Mouse (Mus musculus) liver, postnatal 0 days (tissue): ENCODE measurements around the gene Fhl1. TPM values are rescaled to one million over a fixed set of nuclear protein-coding genes. Genes with fewer than 3 reads are reported as not detected.

Experiments used
- ATAC-seq: fragments of 200-750 bp; cut with Nextera tagmentation; 2 replicates; pipeline ENCODE4 v1.8.0; 2017; ENCODE audit warnings: mild to moderate bottlenecking, moderate library complexity
- DNase-seq: peaks from one replicate; pipeline ENCODE4 v3.0.0-alpha.2; 2016
- H3K27ac ChIP-seq: fragments of 300-500 bp; sonication (generic); 2 replicates; pipeline ENCODE4 v1.5.1; 2014; ENCODE audit warnings: antibody characterized with exemption, moderate library complexity, mild to moderate bottlenecking, low read depth
- H3K27me3 ChIP-seq: fragments of 300-500 bp; sonication (generic); 2 replicates; pipeline ENCODE4 v1.6.1; 2014; ENCODE audit warnings: low read length, control low read depth, mixed read lengths; ENCODE audit not compliant: insufficient read depth
- H3K36me3 ChIP-seq: fragments of 300-500 bp; sonication (generic); replicated peaks from 2 replicates; pipeline ENCODE4 v1.6.1; 2014; ENCODE audit warnings: mild to moderate bottlenecking, control low read depth, low read length, moderate library complexity, mixed read lengths; ENCODE audit not compliant: insufficient read depth
- H3K4me1 ChIP-seq: fragments of 300-500 bp; sonication (generic); 2 replicates; pipeline ENCODE4 v1.6.1; 2014; ENCODE audit warnings: antibody characterized with exemption, mild to moderate bottlenecking, control low read depth; ENCODE audit not compliant: insufficient read depth
- H3K4me2 ChIP-seq: fragments of 300-500 bp; sonication (generic); 2 replicates; pipeline ENCODE4 v1.6.1; 2014; ENCODE audit warnings: low read depth, mild to moderate bottlenecking, low read length, moderate library complexity, mixed read lengths
- H3K4me3 ChIP-seq: fragments of 300-500 bp; sonication (generic); 2 replicates; pipeline ENCODE4 v1.5.1; 2014; ENCODE audit warnings: low read depth, low read length
- H3K9ac ChIP-seq: fragments of 300-500 bp; sonication (generic); replicated peaks from 2 replicates; pipeline ENCODE4 v1.6.1; 2014; ENCODE audit warnings: mild to moderate bottlenecking, moderate library complexity
- H3K9me3 ChIP-seq: fragments of 300-500 bp; sonication (generic); 2 replicates; pipeline ENCODE4 v1.6.1; 2016; ENCODE audit warnings: mild to moderate bottlenecking, control low read depth, low read length, mixed read lengths
- CTCF ChIP-seq: sonication (generic); IDR thresholded peaks from 2 replicates; pipeline ENCODE4 v1.5.1; 2016; ENCODE audit warnings: antibody characterized with exemption, low read depth
- EP300 ChIP-seq: IDR thresholded peaks from 2 replicates; pipeline ENCODE4 v1.6.1; 2016; ENCODE audit warnings: antibody characterized with exemption, low read depth, mild to moderate bottlenecking
- WGBS: fragments of 180-500 bp; shearing (Covaris S2); extraction: QIAGEN DNeasy Blood & Tissue Kit; methylation state at CpG from one replicate; pipeline ENCODE4 v1.1.7; 2014; ENCODE audit not compliant: insufficient replicate concordance; 5-methylcytosine and 5-hydroxymethylcytosine counted together
- polyA plus RNA-seq: library from polyadenylated mRNA; unstranded; fragments of >200 nt; fragmentation: Nextera tagmentation; extraction: Ambion mirVana; gene quantifications from 2 replicates; pipeline ENCODE4 v1.2.1, GENCODE M21; 2015

The Fhl1 gene
- polyA plus RNA-seq, 1 experiment from 2014 or later: 14.8 TPM

DNA sequence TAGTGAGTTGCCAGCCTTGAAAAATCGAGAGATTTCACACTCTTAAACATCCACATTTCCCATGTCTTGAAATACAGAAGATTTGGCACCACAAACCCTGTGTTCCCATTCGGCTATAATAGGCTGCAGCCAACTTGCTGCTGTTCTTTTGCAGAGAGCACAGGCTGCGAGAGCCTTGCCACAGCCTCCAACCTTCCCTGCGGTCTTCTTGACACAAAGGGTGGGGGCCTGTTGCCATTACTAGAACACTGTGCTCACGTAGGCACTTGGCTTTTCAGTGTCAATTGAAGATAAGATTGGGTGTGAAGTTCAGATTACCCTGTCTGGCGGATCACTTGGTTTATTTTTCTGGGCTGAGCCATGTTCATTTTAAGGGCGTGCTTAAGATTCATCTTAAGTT is 24.8 kb downstream of the Fhl1 start:
- Histone ChIP-seq H3K4me3 (no peak overlapping the region), H3K27ac (no peak overlapping the region), H3K4me2 (peak overlapping the region; percentile 26; the same call in 1 of the 2 replicates), H3K27me3 (no peaks in the 10 kb centered on the region), H3K9me3 (no peaks in the 10 kb centered on the region), H3K36me3 (no peaks in the 10 kb centered on the region), H3K9ac (no peak overlapping the region), H3K4me1 (0 out of 2 replicates have a peak, but pooled peaks cover 2% of the 10 kb centered on the region)
- DNase-seq (peak; percentile 13), ATAC-seq (peak; percentile 83)
- 51% methylated on average over 7 of the region's 7 CpGs for WGBS
- TF ChIP-seq CTCF (no peak), EP300 (peak; percentile 66)

DNA sequence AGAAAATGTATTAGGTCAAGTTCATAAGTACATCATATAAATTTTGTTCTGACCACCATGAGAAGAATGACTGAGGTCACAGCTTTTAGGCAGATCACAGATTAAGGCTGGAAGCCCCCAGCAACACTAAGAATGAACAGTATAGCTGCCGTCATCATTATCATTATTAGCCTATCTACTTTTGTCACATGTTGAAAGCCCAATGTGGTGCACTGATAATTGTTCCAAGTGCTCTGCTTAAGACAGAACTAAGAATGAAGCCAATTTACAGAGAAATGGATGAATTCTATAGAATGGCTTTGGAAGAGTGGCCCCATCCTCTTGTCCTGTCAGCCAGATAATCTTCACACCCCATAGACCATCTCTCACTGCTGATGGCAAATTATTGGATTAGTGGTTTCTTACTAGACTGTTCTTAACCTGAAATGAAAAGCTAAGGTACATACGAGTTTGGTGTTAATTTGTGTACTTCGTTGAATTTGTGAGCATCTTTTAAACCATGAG is 28.7 kb downstream of the Fhl1 start:
- TF ChIP-seq EP300: peak; percentile 59; the same call in 1 of the 2 replicates
- TF ChIP-seq CTCF: no peak
- WGBS: 66% methylated on average over 3 of the region's 3 CpGs
- Histone ChIP-seq H3K4me3 (no peak overlapping the region), H3K27me3 (no peaks in the 10 kb centered on the region), H3K36me3 (no peaks in the 10 kb centered on the region), H3K4me1 (no peaks in the 10 kb centered on the region), H3K9ac (no peak overlapping the region), H3K27ac (no peak overlapping the region), H3K9me3 (no peaks in the 10 kb centered on the region), H3K4me2 (no peak overlapping the region)
- no peak for ATAC-seq
- DNase-seq: no peak

DNA sequence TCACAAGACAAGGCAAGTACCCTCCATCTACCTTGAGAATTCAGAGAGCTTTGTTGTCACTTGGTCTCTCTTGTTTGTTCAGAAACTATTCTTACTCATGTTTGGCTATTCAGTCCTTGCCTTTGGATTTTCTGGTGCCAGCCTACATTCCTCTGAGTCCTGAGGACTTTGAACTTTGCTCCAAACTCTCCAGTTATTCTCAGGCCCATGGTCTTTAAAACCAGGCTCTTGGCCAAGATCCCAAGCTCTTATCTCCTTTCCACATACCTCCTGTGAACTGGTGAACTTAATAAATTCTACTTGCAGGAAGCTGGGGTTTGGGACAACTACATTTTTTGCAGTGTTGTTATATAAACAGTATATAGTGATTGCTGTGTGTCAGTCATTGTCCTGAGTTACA is 38.3 kb downstream of the Fhl1 start:
- Histone ChIP-seq H3K9me3 (no peaks in the 10 kb centered on the region), H3K4me2 (no peak overlapping the region), H3K27ac (no peak overlapping the region), H3K4me3 (no peak overlapping the region), H3K4me1 (no peaks in the 10 kb centered on the region), H3K36me3 (no peaks in the 10 kb centered on the region), H3K27me3 (no peaks in the 10 kb centered on the region), H3K9ac (no peak overlapping the region)
- TF ChIP-seq CTCF (no peak), EP300 (peak; percentile 50; the same call in 1 of the 2 replicates)
- ATAC-seq (peak; percentile 40; the same call in 1 of the 2 replicates), DNase-seq (no peak)

DNA sequence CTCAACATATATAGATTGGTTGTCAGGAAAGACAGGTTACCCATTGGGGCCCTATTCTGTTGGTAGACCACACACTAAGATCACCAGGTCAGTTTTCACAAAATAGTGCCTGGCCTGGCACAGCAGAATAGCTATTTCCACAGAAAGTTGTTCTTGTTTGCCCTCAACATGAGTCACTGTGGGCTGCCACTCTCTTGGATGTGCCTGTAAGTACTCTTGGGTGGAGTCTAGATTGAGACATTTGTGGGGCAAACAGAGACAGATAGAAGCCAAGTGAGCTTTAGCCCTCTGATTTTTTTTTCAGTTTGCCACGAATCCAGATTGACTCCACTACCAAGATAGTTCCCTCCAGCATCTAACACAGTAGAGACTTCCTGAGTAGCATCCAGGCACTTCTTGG is 40.2 kb downstream of the Fhl1 start:
- Histone ChIP-seq H3K36me3 (no peaks in the 10 kb centered on the region), H3K4me3 (no peak overlapping the region), H3K4me1 (no peaks in the 10 kb centered on the region), H3K9me3 (no peaks in the 10 kb centered on the region), H3K27ac (no peak overlapping the region), H3K4me2 (no peak overlapping the region), H3K9ac (no peak overlapping the region), H3K27me3 (no peaks in the 10 kb centered on the region)
- TF ChIP-seq CTCF (no peak), EP300 (no peak)
- DNase-seq: no peak
- 50% methylated on average over 1 of the region's 1 CpGs for WGBS
- ATAC-seq: no peak

GRCm38 (mm10) chrX:56773329-56773728 is 41.7 kb downstream of the Fhl1 start:
- H3K4me2 ChIP-seq: no peak overlapping the region
- H3K4me1 ChIP-seq: no peaks in the 10 kb centered on the region
- no peaks in the 10 kb centered on the region for H3K36me3 ChIP-seq
- TF ChIP-seq CTCF: no peak
- TF ChIP-seq EP300: no peak
- 81% methylated on average over 4 of the region's 4 CpGs for WGBS
- no peak overlapping the region for H3K9ac ChIP-seq
- DNase-seq (no peak), ATAC-seq (no peak)
- H3K27me3 ChIP-seq: no peaks in the 10 kb centered on the region
- no peaks in the 10 kb centered on the region for H3K9me3 ChIP-seq
- H3K27ac ChIP-seq: no peak overlapping the region
- H3K4me3 ChIP-seq: no peak overlapping the region

DNA sequence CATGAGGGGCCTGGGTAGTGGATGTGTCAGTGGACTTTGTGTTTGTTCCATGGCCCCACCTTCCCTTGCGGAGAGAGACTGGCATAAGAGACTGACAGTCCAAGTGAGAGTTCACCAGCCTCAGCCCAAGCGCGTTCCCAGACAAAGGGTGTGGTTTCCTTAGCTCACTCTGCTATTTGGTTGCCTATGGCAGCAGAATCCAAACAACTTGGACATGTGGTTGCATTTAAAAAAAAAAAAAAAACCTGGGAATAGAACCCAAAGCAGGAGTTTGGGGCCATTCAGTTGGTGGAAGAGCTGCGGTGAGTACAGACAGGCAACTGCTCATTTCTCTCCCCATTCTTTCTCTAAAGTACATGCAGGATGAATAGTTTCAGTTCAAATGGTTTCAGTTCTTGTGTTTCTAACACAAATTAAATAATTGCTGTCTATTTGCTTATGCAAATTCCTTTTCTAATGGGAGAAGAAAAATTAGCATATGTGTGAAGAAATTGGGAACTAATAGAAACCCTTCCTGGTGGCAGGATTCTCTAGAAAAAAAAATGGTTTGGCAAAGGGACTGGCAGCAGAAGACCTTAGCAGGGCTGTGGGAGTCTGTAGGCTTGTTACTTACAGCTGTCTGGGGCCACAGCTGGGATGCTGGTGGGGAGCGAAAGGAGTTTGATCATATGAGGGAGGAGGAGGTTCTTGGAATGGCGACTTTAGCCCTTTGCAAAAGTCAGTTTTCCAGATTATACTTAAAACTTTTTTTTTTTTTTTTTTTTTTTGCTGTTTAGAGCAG is 54.9 kb downstream of the Fhl1 start:
- Histone ChIP-seq H3K27me3 (no peaks in the 10 kb centered on the region), H3K4me2 (no peak overlapping the region), H3K9ac (no peak overlapping the region), H3K27ac (no peak overlapping the region), H3K4me3 (no peak overlapping the region), H3K9me3 (no peaks in the 10 kb centered on the region), H3K36me3 (no peaks in the 10 kb centered on the region), H3K4me1 (no peaks in the 10 kb centered on the region)
- TF ChIP-seq EP300 (no peak), CTCF (no peak)
- 60% methylated on average over 6 of the region's 6 CpGs for WGBS
- no peak for DNase-seq
- no peak for ATAC-seq
